Mouse (Mus musculus) small intestine, adult 2 months (tissue): Measurements from ENCODE around the gene Hic1. TPM values are rescaled to one million over a fixed set of nuclear protein-coding genes. Genes with fewer than 3 reads are reported as not detected.

Source experiments
- H3K27ac ChIP-seq: fragments of 200-500 bp; 2 replicates; pipeline ENCODE4 v1.5.1; 2012; ENCODE audit warnings: low read depth, low read length, control low read depth, inconsistent platforms; ENCODE audit not compliant: insufficient read depth
- H3K27me3 ChIP-seq: fragments of 200-500 bp; 2 replicates; pipeline ENCODE4 v1.6.1; 2012; ENCODE audit warnings: mild to moderate bottlenecking, moderate library complexity, low read length, inconsistent platforms; ENCODE audit not compliant: control insufficient read depth, insufficient read depth
- H3K36me3 ChIP-seq: fragments of 200-500 bp; 2 replicates; pipeline ENCODE4 v1.6.1; 2012; ENCODE audit warnings: mild to moderate bottlenecking, low read length, control low read depth, inconsistent platforms; ENCODE audit not compliant: control insufficient read depth, insufficient read depth
- H3K4me1 ChIP-seq: fragments of 200-500 bp; 2 replicates; pipeline ENCODE4 v1.6.1; 2012; ENCODE audit warnings: low read length, inconsistent platforms, mixed read lengths; ENCODE audit not compliant: control insufficient read depth, insufficient read depth, insufficient read length
- H3K4me3 ChIP-seq: fragments of 200-500 bp; 2 replicates; pipeline ENCODE4 v1.5.1; 2012; ENCODE audit warnings: low read depth, mild to moderate bottlenecking, control low read depth, inconsistent platforms, low read length, moderate library complexity
- CTCF ChIP-seq: fragments of 200-500 bp; IDR thresholded peaks from 2 replicates; pipeline ENCODE4 v1.5.1; 2012; ENCODE audit warnings: low read depth, mild to moderate bottlenecking, control low read depth, inconsistent platforms, low read length, moderate library complexity, mixed read lengths; ENCODE audit not compliant: insufficient replicate concordance, insufficient read length; ENCODE audit errors: extremely low read depth
- POLR2A ChIP-seq: fragments of 200-500 bp; IDR thresholded peaks from 2 replicates; pipeline ENCODE4 v1.6.1; 2012; ENCODE audit warnings: low read depth, mild to moderate bottlenecking, control low read depth, inconsistent platforms, low read length, moderate library complexity
- WGBS: fragments of 180-500 bp; shearing (Covaris S2); methylation state at CpG from one replicate; pipeline ENCODE4 v1.1.7; 2018; 5-methylcytosine and 5-hydroxymethylcytosine counted together
- polyA plus RNA-seq: library from polyadenylated mRNA; depleted of rRNA; stranded (reverse); fragments of >200 nt; gene quantifications from 2 replicates; pipeline ENCODE4 v1.2.3, GENCODE M21; 2012

The Hic1 gene
- polyA plus RNA-seq, 1 experiment, result 29.6 TPM

DNA sequence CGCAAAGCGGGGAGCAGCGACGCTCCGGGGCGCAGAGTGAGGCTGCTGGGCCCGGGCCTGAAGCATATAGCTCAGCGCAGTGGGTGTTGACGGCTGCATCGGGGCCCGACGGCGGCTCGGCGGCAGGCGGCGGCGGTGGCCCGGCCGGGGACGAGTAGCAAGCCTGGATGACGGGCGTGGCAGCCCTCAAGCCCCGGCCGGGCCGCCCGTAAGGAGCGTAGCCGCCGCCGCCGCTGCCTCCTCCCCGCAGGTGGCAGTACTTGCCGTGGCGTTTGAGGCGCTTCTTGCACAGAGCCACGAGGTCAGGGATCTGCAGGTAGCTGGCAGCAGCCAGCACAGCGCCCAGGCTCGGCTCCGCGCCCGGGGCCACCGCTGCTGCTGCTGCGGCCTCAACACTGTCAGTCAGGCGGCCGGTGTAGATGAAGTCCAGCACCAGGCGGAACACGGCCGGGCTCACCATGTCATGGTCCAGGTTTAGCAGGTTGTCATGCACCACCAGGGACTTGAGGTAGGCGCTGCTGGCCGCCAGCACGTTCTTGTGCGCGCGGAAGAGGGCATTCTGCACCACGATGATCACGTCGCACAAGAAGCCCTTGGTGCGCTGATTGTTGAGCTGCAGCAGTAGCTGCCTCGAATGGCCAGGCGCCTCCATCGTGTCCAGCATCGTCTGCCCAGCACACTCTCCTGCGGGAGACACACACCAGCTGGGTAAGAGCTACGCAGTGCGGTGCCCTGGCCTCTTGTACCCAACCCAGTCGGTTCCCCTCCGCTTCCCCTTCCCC lies 2.3 kb downstream of the Hic1 start:
- Histone ChIP-seq H3K4me3 (peak overlapping the region; percentile 77), H3K27me3 (peaks cover 49% of the 10 kb centered on the region), H3K36me3 (peaks cover 32% of the 10 kb centered on the region), H3K4me1 (peaks cover 32% of the 10 kb centered on the region), H3K27ac (peak overlapping the region; percentile 76)
- 5% methylated on average over 68 of the region's 68 CpGs for WGBS
- TF ChIP-seq CTCF (no peak), POLR2A (no peak)

DNA sequence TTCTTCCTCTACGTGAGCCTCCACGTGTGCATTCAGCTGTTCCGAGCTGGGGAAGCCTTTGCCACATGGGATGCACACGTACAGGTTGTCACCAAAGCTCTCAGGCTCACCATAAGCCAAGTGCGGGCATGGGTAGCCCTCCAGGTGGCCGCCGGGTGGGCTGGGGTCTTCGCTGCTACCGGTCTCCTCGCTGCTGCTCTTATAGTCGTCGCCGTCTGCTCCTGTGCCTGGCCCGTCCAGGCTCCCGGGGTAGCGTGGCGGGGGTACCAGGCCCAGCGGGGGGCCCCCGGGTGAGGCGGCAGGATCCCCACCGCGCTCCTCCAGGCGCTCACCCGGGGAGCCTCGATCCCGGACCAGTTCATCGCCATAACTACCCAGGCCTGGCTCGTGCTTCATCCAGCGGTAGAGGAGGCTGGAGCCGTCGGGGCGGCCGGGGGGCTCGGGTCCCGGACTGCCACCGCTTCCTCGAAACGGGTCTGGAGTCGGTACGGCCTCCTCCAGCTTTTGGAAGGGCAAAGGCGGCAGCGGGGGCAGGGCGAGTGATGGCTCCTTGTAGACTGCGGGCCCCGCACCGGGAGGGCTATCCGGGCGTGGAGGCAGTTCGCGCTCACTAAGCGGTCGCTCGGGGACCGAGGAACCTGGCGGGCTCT lies 3.0 kb downstream of the Hic1 start:
- peak overlapping the region; percentile 76 for H3K27ac ChIP-seq
- WGBS, result 10% methylated on average over 55 of the region's 55 CpGs
- H3K4me3 ChIP-seq, result peak overlapping the region; percentile 77
- peaks cover 42% of the 10 kb centered on the region for H3K27me3 ChIP-seq
- TF ChIP-seq POLR2A (no peak), CTCF (no peak)
- peaks cover 34% of the 10 kb centered on the region for H3K36me3 ChIP-seq
- peaks cover 30% of the 10 kb centered on the region for H3K4me1 ChIP-seq

DNA sequence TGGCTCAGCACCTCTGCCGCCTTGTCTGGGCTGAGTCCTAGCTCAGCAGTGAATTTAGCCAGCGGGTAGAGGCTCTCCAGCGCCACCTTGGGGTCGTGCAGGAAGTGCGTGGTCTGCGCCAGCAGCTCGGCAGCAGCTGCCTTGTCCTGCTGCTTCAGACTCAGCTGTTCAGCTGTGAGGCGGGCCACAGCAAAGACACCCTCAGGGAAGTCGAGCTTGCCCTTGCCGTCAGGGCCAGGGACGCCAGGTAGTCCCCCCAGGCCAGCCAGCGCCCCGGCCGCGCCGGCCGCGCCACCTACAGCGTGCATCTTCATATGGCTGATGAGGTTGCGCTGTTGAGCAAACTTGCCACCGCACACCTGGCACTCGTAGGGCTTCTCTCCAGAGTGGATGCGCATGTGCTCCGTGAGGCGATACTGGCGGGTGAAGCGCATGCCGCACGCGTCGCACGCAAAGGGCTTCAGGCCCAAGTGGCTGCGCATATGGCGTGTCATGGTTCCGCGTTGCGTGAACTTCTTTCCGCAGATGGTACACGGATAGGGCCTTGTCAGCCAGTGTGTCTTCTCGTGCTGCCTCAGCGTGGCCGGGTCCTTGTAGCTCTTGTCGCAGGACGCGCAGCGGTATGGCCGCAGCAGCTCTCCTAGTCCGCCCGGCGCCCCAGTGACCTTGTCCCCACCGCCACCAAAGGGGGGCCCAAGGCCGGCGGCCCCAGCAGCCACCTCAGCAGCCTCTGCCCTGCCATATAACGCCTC lies 3.7 kb downstream of the Hic1 start:
- Histone ChIP-seq H3K4me3 (peak overlapping the region; percentile 77), H3K27me3 (peaks cover 38% of the 10 kb centered on the region), H3K36me3 (peaks cover 35% of the 10 kb centered on the region), H3K27ac (peak overlapping the region; percentile 76), H3K4me1 (peaks cover 30% of the 10 kb centered on the region)
- 8% methylated on average over 54 of the region's 54 CpGs for WGBS
- TF ChIP-seq POLR2A, result no peak
- peak; percentile 85 for TF ChIP-seq CTCF

DNA sequence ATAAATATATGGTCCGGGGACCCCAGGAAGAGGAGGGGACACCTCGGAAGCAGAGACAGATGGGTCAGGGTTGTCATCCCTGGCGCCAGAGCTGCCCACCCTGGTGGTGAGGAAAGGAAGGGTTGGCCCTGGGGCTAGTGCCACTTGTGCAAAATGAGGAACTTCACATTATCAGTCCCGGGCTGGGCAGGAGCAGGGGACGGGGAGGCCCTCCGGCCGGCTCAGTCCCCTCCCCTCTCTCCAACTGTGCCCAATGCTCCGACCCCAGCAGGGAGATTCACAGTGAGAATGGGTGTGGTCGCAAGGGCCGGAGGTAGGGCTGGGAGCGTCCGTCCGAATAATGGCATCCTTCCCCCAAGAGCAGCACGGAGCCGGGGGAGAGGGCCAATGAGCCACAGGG lies 4.6 kb downstream of the Hic1 start:
- Histone ChIP-seq H3K27ac (0 out of 2 replicates have a peak overlapping the region, but pooled peaks have one; percentile 24), H3K4me3 (peak overlapping the region; percentile 77), H3K4me1 (peaks cover 27% of the 10 kb centered on the region), H3K27me3 (peaks cover 33% of the 10 kb centered on the region), H3K36me3 (peaks cover 42% of the 10 kb centered on the region)
- WGBS, result 41% methylated on average over 15 of the region's 15 CpGs
- TF ChIP-seq CTCF (no peak), POLR2A (no peak)

DNA sequence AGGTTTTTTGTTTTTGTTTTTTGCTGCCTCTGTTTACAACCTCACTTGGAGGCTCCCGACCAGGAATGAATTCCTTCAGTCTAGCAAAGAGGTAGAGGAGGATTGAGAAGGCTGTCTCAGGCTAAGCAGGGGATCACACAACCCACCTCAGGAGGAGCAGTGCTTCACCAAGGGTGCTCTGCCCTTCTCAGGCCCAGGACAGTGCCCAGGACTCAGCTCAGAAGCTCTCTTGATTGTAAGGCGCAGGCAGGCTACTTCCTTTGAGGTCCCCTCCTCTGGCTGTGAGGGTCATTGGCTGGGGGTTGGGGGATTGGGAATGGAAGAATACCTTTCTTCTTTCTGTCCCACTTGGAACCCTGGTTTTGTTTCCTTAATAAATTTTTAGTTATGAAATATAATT lies 5.3 kb downstream of the Hic1 start:
- Histone ChIP-seq H3K27me3 (peaks cover 31% of the 10 kb centered on the region), H3K4me3 (0 out of 2 replicates have a peak overlapping the region, but pooled peaks have one; percentile 2), H3K27ac (peak overlapping the region; percentile 39), H3K36me3 (peaks cover 43% of the 10 kb centered on the region), H3K4me1 (peaks cover 27% of the 10 kb centered on the region)
- no peak for TF ChIP-seq POLR2A
- no peak for TF ChIP-seq CTCF
- WGBS, result 62% methylated on average over 2 of the region's 2 CpGs

GRCm38 (mm10) chr11:75163379-75163778 lies 5.9 kb downstream of the Hic1 start:
- H3K27ac ChIP-seq, result peak overlapping the region; percentile 39
- 64% methylated on average over 6 of the region's 6 CpGs for WGBS
- TF ChIP-seq CTCF (no peak), POLR2A (no peak)
- H3K27me3 ChIP-seq, result peaks cover 25% of the 10 kb centered on the region
- no peak overlapping the region for H3K4me3 ChIP-seq
- H3K4me1 ChIP-seq, result peaks cover 27% of the 10 kb centered on the region
- peaks cover 44% of the 10 kb centered on the region for H3K36me3 ChIP-seq
